Mouse (Mus musculus) forelimb bud, embryonic 11.5 days (tissue): Measurements from ENCODE around the gene Srsf4.

Experiments used
- DNase-seq: peaks from one replicate; pipeline ENCODE4 v3.0.0-alpha.2; 2012; ENCODE audit warnings: low read depth, low spot score

The Srsf4 gene

DNA sequence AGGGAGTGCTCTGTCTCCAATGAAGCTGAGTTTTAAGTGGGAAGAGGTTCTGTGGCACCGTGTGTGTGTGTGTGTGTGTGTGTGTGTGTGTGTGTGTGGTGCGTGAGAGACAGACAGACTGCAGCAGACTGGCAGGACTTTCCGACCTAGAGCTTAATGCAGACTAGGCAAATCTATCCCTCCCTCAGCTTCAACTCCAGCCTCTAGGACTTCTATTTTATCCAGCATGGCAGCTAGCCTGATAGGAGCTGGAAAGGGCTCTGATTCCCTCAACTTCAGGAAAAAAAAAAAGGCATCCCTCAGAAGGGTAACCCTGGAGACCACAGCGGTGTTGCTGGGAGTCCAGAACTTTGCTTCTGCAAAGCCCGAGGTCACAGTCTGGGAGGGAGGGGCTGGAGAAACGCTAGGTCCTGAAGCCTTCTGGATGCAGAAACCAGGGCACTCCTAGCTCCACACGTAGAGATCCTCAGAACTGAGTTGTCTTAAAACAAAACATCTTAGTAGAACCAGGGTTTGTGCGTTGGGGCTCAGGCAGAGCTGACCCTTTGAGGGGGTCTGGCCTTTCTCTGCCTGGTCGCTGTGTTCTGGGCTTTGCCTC, 40.7 kb downstream of the Srsf4 start:
- DNase-seq, result no peak

DNA sequence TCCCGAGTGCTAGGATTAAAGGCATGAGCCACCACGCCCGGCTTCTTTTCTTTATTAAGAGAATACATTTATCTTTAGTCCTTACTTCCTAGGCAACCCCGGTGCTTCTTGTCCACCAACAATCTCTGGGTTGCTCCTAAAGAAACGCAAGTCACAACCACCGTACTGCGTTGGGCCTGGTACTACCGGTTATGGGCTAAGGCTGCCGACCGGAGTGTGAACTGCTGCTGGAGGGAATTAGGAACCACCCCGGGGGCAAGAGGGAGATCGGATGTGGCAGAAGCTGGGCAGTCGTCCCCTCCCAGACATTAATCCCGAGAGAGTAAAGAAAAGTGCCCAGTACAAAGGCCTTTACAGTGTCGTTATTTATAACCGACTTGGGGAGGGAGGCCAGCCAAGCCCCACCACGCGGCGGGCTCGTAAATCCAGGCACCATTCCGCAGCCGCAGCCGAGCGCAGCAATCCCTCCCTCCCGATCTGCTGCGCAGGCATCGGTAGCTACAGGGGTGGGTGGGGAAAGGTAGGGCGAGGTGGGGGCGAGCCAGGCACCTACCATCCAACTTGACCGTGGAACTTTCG, 41.6 kb downstream of the Srsf4 start:
- peak; percentile 67 for DNase-seq

DNA sequence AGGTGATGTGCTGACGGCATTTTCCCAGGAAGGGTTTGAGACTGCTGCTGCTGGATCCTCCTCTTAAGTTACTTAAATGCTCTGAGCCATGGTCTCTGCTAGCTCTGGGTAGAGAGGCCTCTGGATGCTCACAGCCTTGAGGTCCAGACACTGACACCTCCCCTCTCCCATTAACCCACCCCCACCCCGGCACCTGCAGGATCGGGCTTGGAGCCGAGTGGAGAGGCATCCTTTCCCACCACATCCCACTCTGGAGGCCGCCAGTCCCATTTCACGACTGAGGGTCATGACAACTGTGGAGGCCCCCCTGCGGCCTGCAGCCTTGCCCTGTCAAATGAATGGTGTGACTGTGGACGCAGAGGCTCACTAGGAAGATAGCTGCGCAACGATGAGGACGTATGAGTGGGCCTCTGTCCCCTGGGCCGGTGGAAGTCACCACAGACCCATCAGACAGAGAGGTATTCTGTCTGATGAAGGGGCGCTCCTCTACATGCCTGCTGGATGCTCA, 42.5 kb downstream of the Srsf4 start:
- no peak for DNase-seq

DNA sequence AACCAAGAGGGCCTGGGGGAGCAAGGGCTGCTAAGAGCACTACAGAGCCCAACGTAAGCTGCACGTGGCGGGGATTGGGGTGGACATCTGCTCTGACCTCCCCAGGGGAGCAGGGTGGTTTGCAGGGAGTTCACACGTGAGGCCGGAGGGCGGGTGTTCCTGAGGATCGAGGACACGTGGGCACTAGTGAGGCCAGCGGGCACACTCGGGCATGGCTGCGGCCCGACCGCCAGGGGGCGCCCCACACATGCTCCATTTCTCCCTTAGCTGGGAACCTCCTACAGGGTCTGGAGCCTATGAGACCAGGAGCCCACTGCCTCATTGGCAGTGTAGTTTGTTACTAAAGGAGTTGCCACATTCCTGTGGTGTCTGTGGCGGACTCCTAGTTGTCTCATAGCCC, 43.0 kb downstream of the Srsf4 start:
- DNase-seq, result peak; percentile 69

DNA sequence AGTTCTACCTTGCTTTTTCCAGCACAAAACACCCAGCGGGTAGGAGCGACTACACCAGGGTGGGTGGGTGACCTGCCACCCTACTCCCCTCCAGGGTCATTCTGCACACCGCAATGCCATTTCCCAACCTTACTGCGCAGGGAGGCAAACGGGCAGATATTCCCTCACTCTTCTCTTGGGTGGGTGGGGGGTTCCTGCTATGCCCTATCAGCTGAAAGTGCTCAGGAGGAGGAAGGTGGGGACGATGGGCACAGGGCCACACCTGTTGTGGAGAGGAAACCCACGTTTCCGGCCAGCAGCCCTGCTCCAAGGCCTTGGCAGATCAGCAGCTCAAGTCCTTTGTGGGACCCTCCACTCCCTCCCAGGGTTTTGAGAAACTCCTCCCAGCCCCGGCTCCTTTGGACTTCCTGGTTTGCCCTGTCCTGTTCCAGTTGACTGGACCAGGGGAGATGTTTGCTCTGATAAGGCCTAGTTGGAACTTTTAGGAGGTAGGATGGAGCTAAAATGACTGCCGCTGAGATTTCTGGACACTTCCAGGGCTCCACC, 43.7 kb downstream of the Srsf4 start:
- DNase-seq, result no peak

DNA sequence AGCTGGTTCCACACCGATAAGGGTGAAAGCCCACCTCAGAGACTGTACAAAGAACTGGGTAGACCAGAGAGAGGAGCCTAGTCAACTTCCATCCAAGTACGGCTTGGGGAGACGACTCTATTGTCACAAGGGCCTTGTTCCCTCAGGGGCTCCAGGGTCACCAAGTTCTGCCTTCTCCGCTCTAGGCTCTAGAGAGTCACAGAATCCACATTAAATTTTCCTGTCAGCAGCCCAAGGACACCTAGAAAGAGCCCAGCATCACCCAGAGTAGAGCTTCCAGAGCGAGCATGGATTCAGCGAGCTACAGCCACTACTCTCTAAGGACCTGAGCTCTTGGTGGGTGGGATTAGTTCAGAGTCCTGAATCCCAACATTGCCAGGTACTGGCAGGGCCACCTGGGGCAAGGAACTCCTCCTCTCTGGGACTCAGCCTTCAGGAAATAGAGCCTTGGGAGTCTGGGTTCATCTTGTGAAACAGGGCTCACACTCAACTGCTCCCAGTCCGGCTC, 44.7 kb downstream of the Srsf4 start:
- DNase-seq, result no peak

DNA sequence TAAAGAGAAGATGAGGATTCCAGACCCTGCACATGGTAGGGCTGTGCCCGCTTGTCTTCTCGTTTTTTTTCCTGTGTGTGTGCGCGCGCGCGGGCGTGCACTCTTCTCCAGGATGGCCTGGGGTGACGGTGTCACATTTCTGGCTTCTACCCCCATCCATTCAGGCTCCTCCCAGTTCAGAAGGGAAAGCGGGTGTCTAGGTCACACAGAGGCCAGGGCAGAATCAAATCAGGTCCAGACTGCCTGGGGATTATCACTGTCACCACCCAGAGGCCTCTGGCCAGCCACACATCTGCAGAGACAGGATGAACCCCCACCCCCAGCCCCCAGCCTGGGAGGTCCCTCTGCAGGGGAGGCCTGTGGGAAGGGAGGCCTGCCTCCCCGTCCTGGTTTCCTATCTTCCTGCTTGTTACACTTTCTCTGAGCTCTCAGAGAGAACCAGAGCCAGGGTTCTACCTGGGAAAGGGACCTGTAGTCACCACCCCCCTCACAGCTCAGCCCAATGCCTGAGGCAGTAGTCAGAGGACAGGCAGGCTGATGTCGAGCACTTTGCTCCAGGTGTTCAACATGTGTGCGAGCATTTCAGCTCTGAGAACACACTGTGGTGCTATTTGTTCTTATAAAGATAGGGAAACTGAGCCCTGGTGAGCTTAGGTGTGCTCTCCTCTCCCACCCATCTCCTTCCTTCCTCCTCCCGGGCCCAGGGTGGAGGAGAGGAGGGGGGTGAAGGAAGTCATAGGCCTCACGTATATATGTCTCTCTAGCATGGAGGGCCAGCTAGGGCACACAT, 45.5 kb downstream of the Srsf4 start:
- peak; percentile 77 for DNase-seq

DNA sequence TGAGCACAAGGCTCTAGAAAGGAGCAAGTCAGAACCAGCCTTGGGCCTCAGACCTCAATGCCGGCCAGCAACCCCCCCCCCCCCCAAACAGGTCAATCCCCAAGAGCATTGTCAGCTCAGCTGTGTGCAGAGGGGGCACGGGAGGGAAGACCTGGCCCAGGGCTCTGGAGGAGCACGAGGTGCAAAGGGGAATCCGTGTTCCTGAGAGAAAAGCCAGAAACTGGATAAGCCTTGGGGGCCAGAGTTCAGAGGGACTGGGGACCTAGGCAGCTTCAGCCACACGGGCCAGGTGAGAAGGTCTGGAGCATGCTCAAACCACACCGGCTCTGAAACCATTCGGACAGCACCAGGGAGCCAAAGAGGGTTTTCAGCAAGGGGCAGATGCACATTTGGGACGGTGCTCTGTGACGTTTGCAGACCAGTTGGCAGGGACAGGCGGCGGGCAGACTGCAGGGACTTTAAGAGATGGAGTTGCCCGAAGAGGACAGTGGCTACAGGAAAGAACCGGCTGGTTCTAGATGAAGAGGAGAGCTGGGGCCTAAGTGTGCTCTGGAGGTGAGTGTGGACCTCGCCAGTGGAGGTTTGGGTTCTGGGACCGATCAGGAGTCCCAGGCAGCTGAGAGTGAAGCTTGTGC, 46.2 kb downstream of the Srsf4 start:
- DNase-seq, result no peak

DNA sequence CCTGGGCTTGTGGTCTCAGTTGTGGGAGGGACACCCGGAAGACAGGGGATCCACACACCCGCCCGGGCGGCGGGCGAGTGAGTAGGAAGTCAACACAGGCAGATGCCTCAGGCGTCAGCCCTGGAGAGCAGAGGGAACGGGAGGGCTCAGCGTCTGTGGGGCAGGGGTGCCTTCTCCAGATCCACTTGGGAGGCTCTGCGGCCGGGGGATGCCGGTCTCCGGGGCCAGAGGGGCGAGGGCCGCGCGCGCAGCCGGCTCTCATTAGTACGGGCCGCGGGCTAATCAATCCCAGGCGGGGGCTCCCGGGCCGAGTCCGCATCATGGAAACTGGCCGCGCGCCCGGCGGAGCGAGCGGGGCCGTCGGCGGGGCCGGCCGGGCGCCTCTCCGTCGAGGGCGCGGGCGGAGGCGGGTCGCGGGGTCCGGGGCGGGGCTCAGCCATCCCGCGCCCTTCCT, 46.8 kb downstream of the Srsf4 start:
- peak; percentile 53 for DNase-seq

DNA sequence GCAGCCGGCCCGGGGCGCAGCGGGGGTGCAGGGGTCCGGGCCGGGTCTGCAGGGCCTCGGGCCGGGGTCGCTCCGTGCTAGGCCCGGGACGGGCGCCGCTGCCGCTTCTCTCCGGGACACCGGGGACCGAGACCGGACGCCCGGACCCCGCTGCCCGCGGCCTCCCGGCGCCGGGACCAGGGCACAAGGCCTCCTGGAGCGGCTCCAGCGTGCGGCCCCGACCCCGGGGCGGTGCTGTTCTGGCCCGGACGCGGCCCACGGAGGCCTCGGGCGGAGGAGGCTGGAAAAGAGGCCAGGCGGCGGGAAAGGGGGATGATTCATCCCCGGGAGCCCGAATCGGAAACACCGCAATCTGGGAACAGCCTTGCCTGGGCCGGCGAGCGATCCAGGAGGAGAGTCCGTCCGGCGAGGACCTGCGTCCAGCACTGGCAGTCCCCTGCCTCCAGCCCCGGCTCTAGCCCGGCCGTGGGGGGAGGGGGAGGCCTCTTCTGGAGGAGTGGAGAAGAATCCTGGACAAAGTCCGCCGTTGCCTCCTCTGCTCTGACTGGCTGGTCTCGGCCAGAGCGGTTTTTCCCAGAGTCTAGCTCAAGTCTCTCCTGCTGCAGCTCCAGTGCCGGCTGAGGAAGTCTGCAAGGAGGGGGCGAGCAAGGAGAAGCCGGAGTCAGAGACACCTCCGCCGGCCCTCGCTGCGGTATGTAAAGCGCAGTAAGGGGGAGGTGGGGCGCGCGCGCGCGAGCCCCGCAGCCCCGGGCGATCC, 47.4 kb downstream of the Srsf4 start:
- peak; percentile 61 for DNase-seq

DNA sequence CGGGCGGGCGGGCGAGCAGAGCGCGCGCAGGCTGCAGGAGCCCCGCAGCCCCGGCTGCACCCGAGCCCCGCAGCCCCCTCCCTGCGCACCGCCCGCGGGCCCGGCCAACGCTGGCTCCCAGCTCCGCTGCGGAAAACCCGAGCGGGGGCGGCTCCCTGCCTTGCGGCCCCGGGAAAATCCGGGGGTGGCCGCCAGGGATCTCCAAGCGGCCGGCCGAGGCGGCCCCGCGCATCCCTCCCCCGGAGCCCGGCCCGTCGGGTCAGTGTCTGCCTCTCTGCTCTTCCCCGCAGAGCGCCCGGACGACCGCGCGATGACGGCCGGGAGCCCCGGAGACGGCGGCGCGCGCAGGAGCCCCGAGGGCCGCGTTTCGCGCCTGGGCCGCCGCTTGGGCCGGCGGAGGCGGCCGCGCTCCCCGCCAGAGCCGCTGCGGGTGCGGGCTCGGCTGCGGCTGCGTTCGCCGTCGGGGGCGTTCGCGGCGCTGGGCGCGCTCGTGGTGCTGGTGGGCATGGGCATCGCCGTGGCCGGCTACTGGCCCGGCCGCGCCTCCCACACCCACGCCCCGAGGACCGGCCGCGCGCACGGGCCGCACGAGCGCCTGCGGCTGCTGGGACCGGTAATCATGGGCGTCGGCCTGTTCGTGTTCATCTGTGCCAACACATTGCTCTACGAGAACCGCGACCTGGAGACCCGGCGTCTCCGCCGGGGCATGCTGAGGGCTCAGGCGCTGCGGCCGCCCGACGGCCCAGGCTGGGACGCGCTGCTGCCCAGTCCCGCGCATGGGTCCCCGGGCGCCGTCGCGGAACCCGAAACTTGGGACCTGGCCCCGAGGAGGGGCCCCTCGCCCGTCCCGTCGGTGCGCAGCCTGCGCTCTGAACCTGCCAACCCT, 48.3 kb downstream of the Srsf4 start, which contains the start of gene Tmem200b:
Gene Tmem200b, plus strand, starts transcription at position 311 of the 886 bp plus-strand sequence.
- no peak for DNase-seq

DNA sequence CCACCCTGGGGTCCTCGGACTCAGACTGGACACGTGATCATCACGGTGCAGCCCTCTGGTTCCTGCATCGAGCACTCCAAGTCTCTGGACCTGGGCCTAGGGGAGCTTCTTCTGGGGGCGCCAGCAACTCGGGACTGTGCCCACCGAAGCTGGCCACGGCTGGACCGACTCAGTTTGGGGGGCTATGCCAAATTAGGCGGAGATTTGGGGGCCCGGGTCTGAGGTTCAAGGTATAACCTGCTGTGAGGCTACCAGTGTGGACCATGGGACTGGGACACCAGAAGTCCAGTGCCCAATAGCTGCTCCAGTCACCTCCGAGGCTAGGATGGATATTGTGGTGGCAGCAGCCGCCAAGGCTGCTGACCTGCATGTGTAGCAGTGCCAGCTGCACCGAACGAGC, 49.0 kb downstream of the Srsf4 start:
- no peak for DNase-seq

DNA sequence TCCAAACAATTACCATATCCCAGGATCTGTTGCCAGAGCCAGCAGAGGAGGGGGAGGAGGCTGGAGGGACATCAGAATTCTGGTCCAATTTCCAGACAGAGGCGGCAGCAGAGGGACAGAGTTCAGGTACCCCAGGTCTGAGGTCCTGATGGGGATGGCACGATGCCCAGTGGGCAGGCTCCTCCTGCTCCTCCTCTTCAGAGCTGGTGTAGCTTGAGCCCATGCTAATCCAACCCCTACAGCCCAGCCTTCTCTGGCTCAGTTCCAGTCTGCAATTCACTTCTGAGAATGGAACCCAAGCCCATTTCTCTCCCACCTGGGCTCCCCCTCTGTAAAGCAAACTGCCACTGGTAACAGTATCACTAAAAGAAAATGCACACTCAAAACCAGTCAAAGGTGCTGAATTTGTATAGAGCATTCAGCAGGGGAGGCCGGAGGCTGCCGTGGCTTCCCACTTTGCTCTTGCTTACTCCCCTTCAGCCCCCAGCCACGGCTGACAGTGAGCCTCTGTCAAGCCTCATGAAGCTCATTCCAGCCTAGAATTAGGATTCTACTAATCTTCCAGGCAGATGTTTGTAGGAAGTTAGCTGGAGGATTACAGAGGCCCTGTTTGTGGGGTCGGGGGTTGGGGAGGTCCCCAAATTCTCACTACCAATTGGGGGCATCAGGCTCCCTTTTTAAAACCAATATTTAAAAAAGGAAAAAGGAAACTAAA, 50.8 kb downstream of the Srsf4 start:
- DNase-seq, result no peak

DNA sequence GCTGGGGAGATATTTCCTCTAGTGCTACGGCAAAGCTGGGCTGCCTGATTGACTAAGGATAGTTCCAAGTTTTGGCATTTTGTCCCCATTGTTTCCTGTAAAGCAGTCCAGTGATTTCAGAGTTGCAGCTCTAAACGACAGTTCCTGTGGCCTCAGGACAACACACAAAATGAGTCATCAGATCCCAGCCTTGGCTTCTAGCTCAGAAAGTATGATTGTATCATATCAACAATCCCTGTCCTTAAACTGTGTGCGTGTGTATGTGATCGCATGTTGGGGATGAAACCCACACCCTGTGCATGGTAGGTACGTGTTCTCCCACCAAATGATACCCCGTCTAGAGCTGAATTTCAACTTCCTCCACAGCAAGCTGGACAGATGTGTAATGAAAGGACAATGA, 55.7 kb downstream of the Srsf4 start:
- no peak for DNase-seq

DNA sequence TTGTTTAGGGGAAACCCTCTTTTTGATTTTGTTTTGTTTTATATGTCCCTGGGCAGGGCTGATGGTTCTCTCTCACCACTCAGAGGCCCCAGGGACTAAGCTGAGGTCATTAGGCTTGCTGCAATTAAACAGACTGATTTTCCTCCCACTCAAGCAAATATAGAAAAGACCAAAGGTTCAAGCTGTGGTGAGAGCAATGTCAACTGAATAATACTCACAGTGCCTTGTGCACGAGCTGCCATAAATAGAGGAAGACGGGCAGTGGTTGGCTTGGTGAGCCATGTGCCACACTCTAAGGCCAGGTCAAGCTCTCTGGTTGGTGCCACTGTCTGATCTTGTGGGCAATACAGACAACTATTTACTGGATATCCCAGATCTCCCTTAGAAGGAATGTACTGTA, 66.0 kb downstream of the Srsf4 start:
- DNase-seq, result no peak

DNA sequence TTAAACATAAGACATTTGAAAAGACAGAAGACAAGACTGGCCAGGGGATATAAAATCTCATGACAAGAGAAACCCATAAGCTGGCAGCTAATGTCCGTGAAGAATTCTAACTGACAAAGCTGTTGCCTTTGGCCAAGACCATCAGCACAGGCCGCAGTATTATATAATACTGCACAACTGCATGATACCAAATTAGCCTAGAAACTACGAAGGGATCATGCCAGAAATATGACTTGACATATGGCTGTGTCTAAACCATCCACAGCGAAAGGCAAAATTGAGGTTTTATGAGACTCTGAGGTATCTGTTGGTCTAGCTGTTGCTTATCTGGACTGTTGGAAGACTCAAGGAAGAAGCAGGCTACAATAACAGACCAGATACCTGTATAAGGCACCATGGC, 67.4 kb downstream of the Srsf4 start:
- no peak for DNase-seq

DNA sequence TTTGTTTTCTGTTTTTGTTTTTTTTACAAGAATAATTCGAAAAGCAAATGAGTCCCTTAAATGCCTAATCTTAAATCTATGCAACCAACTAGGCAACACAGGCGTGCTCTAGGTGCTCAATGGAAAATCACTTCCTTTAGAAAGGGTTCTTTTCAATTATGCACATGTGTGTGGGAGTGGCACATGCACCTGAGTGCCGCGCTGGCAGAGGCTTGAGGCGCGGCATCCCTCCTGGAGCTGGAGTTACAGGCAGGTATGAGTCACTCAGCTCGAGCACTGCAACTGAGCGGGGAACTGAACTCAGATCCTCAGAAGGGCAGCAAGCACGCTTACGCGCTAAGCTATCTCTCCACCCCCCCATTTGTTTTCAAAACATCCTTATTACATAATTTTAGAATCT, 74.4 kb downstream of the Srsf4 start:
- no peak for DNase-seq

DNA sequence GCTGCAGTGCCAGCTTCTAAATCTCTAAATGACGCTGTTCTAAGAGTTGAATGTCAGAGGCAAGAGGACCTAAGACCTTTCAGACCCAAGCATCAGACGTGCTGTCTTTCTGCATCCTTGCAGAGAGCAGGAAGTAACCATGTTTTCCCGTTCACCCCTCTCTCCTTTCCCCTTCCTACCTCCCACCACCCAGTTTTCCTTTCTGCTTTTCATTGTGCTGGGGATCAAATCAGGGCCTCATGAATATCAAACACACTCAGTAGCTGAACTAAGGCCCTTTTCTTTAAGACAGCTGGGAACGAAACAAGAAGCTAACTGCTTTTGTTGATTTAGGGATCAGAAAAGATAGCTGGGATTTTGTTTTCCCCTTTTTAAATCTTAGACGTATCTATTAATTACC, 76.5 kb downstream of the Srsf4 start:
- no peak for DNase-seq

DNA sequence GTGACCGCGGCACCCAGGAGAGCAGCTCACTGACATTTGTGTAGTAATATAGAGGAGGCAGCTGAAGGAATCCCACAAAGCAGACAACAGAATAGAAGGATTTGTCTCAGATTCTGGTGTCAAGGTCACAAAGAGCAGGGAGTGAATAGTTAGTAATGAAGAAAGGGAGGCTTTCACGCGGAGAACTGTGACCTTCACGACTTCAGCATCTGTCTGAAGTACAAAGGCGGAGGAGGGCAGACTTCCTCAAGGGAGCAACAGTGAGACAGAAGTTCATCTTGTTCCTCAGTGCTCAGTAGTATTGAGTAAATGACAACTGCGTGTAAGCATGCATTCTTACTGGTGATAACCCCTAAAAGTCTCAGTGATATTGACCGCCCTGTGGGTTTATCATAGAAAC, 77.2 kb downstream of the Srsf4 start:
- DNase-seq, result no peak
